ENCODE assay signal across 15 mouse cellular contexts in genomic region chr3:65814881-65815280, GRCm38 (mm10).
"Had no signal": no experiment of that assay in that cellular context is flagged by ENCODE, and none has a peak within 500 bp of the region (broad histone marks: within the 10 kb centered on the region; RNA-seq: fewer than 3 reads in every experiment).

No protein-coding gene starts in this region.

- H3K9ac ChIP-seq: liver, embryonic 13.5 days; liver, postnatal 0 days; lung, embryonic 15.5 days; midbrain, embryonic 12.5 days had no signal

- ATAC-seq: liver, postnatal 0 days; midbrain, embryonic 16.5 days had no signal

- H3K36me3 ChIP-seq: liver, embryonic 13.5 days; lung, embryonic 15.5 days; midbrain, embryonic 12.5 days had no signal

- H3K9me3 ChIP-seq: liver, embryonic 13.5 days; lung, embryonic 15.5 days; megakaryocyte, embryonic 14.5 days; midbrain, embryonic 12.5 days had no signal

- H3K4me1 ChIP-seq: liver, embryonic 13.5 days; lung, embryonic 15.5 days; megakaryocyte, embryonic 14.5 days; midbrain, embryonic 12.5 days had no signal

- H3K27ac ChIP-seq: liver, embryonic 13.5 days; lung, embryonic 15.5 days; macrophage; midbrain, embryonic 12.5 days had no signal

- H3K4me3 ChIP-seq: liver, embryonic 13.5 days; lung, embryonic 15.5 days; megakaryocyte, embryonic 14.5 days; midbrain, embryonic 12.5 days had no signal

- H3K27me3 ChIP-seq: liver, embryonic 13.5 days; lung, embryonic 15.5 days; midbrain, embryonic 12.5 days had no signal

- H3K4me2 ChIP-seq: liver, embryonic 13.5 days; lung, embryonic 15.5 days; midbrain, embryonic 12.5 days had no signal

- DNase-seq: kidney, adult 18-20 months; kidney, postnatal 25 days; layer of hippocampus, adult 9-11 months; liver; liver, embryonic 13.5 days; liver, postnatal 0 days; lung, postnatal 14 days; right cerebral cortex, adult 18-20 months; right cerebral cortex, postnatal 25 days; thymus, postnatal 36 days had no signal
